Mouse (Mus musculus) forebrain, embryonic 14.5 days (tissue): ENCODE measurements around the gene Fcgbp. TPM values are rescaled to one million over a fixed set of nuclear protein-coding genes. Genes with fewer than 3 reads are reported as not detected.
A peak's percentile ranks its signal among the peaks of the same experiment; 100 is the strongest.
"Not testable (repeated sequence)": the region's sequence is repeated elsewhere in the genome, so short reads cannot be mapped to it uniquely, and the experiment has no call there.

Experiments
- ATAC-seq: fragments of 200-750 bp; cut with Nextera tagmentation; 2 replicates; pipeline ENCODE4 v1.8.0; 2017; ENCODE audit warnings: mild to moderate bottlenecking, moderate library complexity
- DNase-seq: peaks from one replicate; pipeline ENCODE4 v3.0.0-alpha.2; 2015; ENCODE audit warnings: low spot score
- H3K27ac ChIP-seq: fragments of 300-500 bp; sonication (generic); 2 replicates; pipeline ENCODE4 v1.5.1; 2014; ENCODE audit warnings: low read depth, mild to moderate bottlenecking, control low read depth, low read length, moderate library complexity
- H3K27me3 ChIP-seq: fragments of 300-500 bp; sonication (generic); replicated peaks from 2 replicates; pipeline ENCODE4 v1.6.1; 2014; ENCODE audit warnings: low read length, control low read depth, mixed read lengths; ENCODE audit not compliant: control insufficient read depth, insufficient read depth
- H3K36me3 ChIP-seq: fragments of 300-500 bp; sonication (generic); 2 replicates; pipeline ENCODE4 v1.6.1; 2014; ENCODE audit warnings: low read length, control low read depth; ENCODE audit not compliant: control insufficient read depth, insufficient read depth
- H3K4me1 ChIP-seq: fragments of 300-500 bp; sonication (generic); 2 replicates; pipeline ENCODE4 v1.6.1; 2014; ENCODE audit warnings: antibody characterized with exemption, low read length, control low read depth; ENCODE audit not compliant: control insufficient read depth, insufficient read depth
- H3K4me2 ChIP-seq: fragments of 300-500 bp; sonication (generic); 2 replicates; pipeline ENCODE4 v1.6.1; 2014; ENCODE audit warnings: mild to moderate bottlenecking, control low read depth, low read length
- H3K4me3 ChIP-seq: fragments of 300-500 bp; sonication (generic); 2 replicates; pipeline ENCODE4 v1.5.1; 2014; ENCODE audit warnings: low read depth, low read length, control low read depth
- H3K9ac ChIP-seq: fragments of 300-500 bp; sonication (generic); 2 replicates; pipeline ENCODE4 v1.6.1; 2014; ENCODE audit warnings: mild to moderate bottlenecking, low read length, control low read depth, moderate library complexity
- H3K9me3 ChIP-seq: fragments of 300-500 bp; sonication (generic); replicated peaks from 2 replicates; pipeline ENCODE4 v1.6.1; 2016; ENCODE audit warnings: low read length, control low read depth, mixed read lengths; ENCODE audit not compliant: control insufficient read depth
- WGBS: fragments of 180-500 bp; shearing (Covaris S2); extraction: QIAGEN DNeasy Blood & Tissue Kit; methylation state at CpG from one replicate; pipeline ENCODE4 v1.1.7; 2014; 5-methylcytosine and 5-hydroxymethylcytosine counted together
- polyA plus RNA-seq: library from polyadenylated mRNA; unstranded; fragments of >200 nt; fragmentation: Nextera tagmentation; extraction: Ambion mirVana; gene quantifications from 2 replicates; pipeline ENCODE4 v1.2.1, GENCODE M21; 2014

Gene Fcgbp
- polyA plus RNA-seq, 1 experiment from 2014 or later: 0.28 TPM

- Histone ChIP-seq H3K27me3 (no peaks in the 10 kb centered on the region), H3K4me3 (no peak overlapping the region), H3K4me1 (no peaks in the 10 kb centered on the region), H3K9me3 (no peaks in the 10 kb centered on the region), H3K36me3 (no peaks in the 10 kb centered on the region), H3K4me2 (no peak overlapping the region), H3K9ac (no peak overlapping the region), H3K27ac (no peak overlapping the region)
- WGBS: 67% methylated on average over 7 of the region's 7 CpGs
- ATAC-seq (no peak), DNase-seq (peak; percentile 8)
Measured at GRCm38 (mm10) chr7:28084215-28084614, 13.2 kb downstream of the Fcgbp start.

- Histone ChIP-seq H3K27ac (no peak overlapping the region), H3K4me1 (no peaks in the 10 kb centered on the region), H3K27me3 (no peaks in the 10 kb centered on the region), H3K9ac (no peak overlapping the region), H3K4me3 (no peak overlapping the region), H3K9me3 (no peaks in the 10 kb centered on the region), H3K36me3 (no peaks in the 10 kb centered on the region), H3K4me2 (no peak overlapping the region)
- ATAC-seq (no peak), DNase-seq (no peak)
- 83% methylated on average over 16 of the region's 16 CpGs for WGBS
Measured at GRCm38 (mm10) chr7:28086236-28086635, 15.2 kb downstream of the Fcgbp start.

GRCm38 (mm10) chr7:28093541-28093940 is 22.5 kb downstream of the Fcgbp start:
- no peaks in the 10 kb centered on the region for H3K27me3 ChIP-seq
- DNase-seq (no peak), ATAC-seq (no peak)
- WGBS: 40% methylated on average over 11 of the region's 11 CpGs
- H3K4me3 ChIP-seq: no peak overlapping the region
- no peak overlapping the region for H3K27ac ChIP-seq
- H3K9ac ChIP-seq: no peak overlapping the region
- H3K36me3 ChIP-seq: no peaks in the 10 kb centered on the region
- H3K9me3 ChIP-seq: no peaks in the 10 kb centered on the region
- no peaks in the 10 kb centered on the region for H3K4me1 ChIP-seq
- no peak overlapping the region for H3K4me2 ChIP-seq

- Histone ChIP-seq H3K4me3 (no peak overlapping the region), H3K9ac (no peak overlapping the region), H3K9me3 (no peaks in the 10 kb centered on the region), H3K36me3 (no peaks in the 10 kb centered on the region), H3K27me3 (no peaks in the 10 kb centered on the region), H3K4me2 (no peak overlapping the region), H3K27ac (no peak overlapping the region), H3K4me1 (no peaks in the 10 kb centered on the region)
- no peak for DNase-seq
- ATAC-seq: no peak
- WGBS: 95% methylated on average over 16 of the region's 16 CpGs
Measured at GRCm38 (mm10) chr7:28099101-28099500, 28.1 kb downstream of the Fcgbp start.

GRCm38 (mm10) chr7:28100596-28101590 is 29.9 kb downstream of the Fcgbp start:
- no peak for DNase-seq
- 68% methylated on average over 17 of the region's 17 CpGs for WGBS

GRCm38 (mm10) chr7:28102936-28103335 is 31.9 kb downstream of the Fcgbp start:
- DNase-seq: not testable (repeated sequence)

More at GRCm38 (mm10) chr7:28100596-28101590, 29.9 kb downstream of the Fcgbp start:
- no peak overlapping the region for H3K4me3 ChIP-seq
- H3K4me2 ChIP-seq: no peak overlapping the region
- ATAC-seq: no peak
- no peaks in the 10 kb centered on the region for H3K4me1 ChIP-seq
- no peak overlapping the region for H3K27ac ChIP-seq
- H3K9me3 ChIP-seq: no peaks in the 10 kb centered on the region
- H3K27me3 ChIP-seq: no peaks in the 10 kb centered on the region
- no peak overlapping the region for H3K9ac ChIP-seq
- no peaks in the 10 kb centered on the region for H3K36me3 ChIP-seq

GRCm38 (mm10) chr7:28104670-28105069 is 33.6 kb downstream of the Fcgbp start:
- Histone ChIP-seq H3K4me1 (no peaks in the 10 kb centered on the region), H3K9me3 (no peaks in the 10 kb centered on the region), H3K9ac (peak overlapping the region; percentile 29; the same call in 1 of the 2 replicates), H3K4me3 (no peak overlapping the region), H3K27me3 (no peaks in the 10 kb centered on the region), H3K4me2 (peak overlapping the region; percentile 34; the same call in 1 of the 2 replicates), H3K27ac (no peak overlapping the region), H3K36me3 (no peaks in the 10 kb centered on the region)
- no peak for ATAC-seq
- peak; percentile 30 for DNase-seq
- WGBS: 3% methylated on average over 23 of the region's 23 CpGs

More at GRCm38 (mm10) chr7:28102936-28103335, 31.9 kb downstream of the Fcgbp start:
- not testable (repeated sequence) for H3K27ac ChIP-seq, H3K9me3 ChIP-seq, H3K27me3 ChIP-seq, ATAC-seq, H3K4me3 ChIP-seq, H3K36me3 ChIP-seq, H3K4me2 ChIP-seq, H3K9ac ChIP-seq, H3K4me1 ChIP-seq
- WGBS: 41% methylated on average over 4 of the region's 5 CpGs

GRCm38 (mm10) chr7:28106241-28106640 is 35.2 kb downstream of the Fcgbp start:
- Histone ChIP-seq H3K4me1 (no peaks in the 10 kb centered on the region), H3K4me2 (no peak overlapping the region), H3K9ac (no peak overlapping the region), H3K4me3 (no peak overlapping the region), H3K36me3 (no peaks in the 10 kb centered on the region), H3K27ac (no peak overlapping the region), H3K9me3 (no peaks in the 10 kb centered on the region), H3K27me3 (no peaks in the 10 kb centered on the region)
- ATAC-seq (no peak), DNase-seq (no peak)
- 89% methylated on average over 11 of the region's 11 CpGs for WGBS

- Histone ChIP-seq H3K27me3 (no peaks in the 10 kb centered on the region), H3K4me1 (no peaks in the 10 kb centered on the region), H3K4me2 (no peak overlapping the region), H3K27ac (no peak overlapping the region), H3K9me3 (no peaks in the 10 kb centered on the region), H3K9ac (no peak overlapping the region), H3K36me3 (no peaks in the 10 kb centered on the region), H3K4me3 (no peak overlapping the region)
- DNase-seq: no peak
- ATAC-seq: no peak
- 83% methylated on average over 2 of the region's 2 CpGs for WGBS
Measured at GRCm38 (mm10) chr7:28114648-28115047, 43.6 kb downstream of the Fcgbp start.
